ENCODE assay signal across 21 mouse cellular contexts in the genomic region with DNA sequence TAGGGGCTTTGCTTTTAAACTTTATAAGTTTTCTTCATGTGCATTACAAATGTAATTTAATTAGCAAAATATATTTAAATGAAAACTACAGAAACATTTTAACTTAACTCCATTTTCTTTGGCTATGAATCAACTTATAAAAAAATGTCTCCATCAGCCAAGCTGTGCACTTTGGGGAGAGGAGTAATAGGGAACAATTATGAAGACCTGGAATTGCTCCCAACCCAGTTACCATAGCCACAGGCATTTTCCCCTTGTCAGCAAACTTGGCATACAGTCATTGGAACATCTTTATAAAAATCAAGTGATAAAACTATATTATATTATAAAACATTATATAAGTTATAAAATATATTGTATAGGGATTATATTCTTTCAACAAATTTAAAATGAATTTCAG.
A peak's percentile ranks its signal among the peaks of the same experiment; 100 is the strongest.
DNase-seq lines count a peak whose midpoint lies in the region; ATAC-seq lines count a peak whose summit lies in the region.
"Had no signal": no experiment of that assay in that cellular context is flagged by ENCODE, and none has a peak within 500 bp of the region (broad histone marks: within the 10 kb centered on the region; RNA-seq: fewer than 3 reads in every experiment).

No protein-coding gene starts in this region.

- H3K9ac ChIP-seq in forebrain, embryonic 14.5 days (ENCODE audit: low read length) = no peak overlapping the region
- no peak overlapping the region for H3K9ac ChIP-seq in limb, embryonic 13.5 days
- H3K9ac ChIP-seq: embryonic facial prominence, embryonic 12.5 days; heart, embryonic 13.5 days; hindbrain, embryonic 15.5 days had no signal

- H3K27ac ChIP-seq in forebrain, embryonic 14.5 days (ENCODE audit: low read depth, low read length) = no peak overlapping the region
- no peak overlapping the region for H3K27ac ChIP-seq in forebrain, embryonic 10.5 days
- H3K27ac ChIP-seq in limb, embryonic 13.5 days = no peak overlapping the region
- H3K27ac ChIP-seq in limb, embryonic 10.5 days = no peak overlapping the region
- H3K27ac ChIP-seq: embryonic facial prominence, embryonic 12.5 days; gastrocnemius, adult 2 months; heart, embryonic 13.5 days; hindbrain, embryonic 15.5 days had no signal

- no peak overlapping the region for H3K4me3 ChIP-seq in forebrain, embryonic 14.5 days (ENCODE audit: low read depth, low read length)
- H3K4me3 ChIP-seq in forebrain, embryonic 10.5 days = no peak overlapping the region
- no peak overlapping the region for H3K4me3 ChIP-seq in limb, embryonic 13.5 days
- no peak overlapping the region for H3K4me3 ChIP-seq in limb, embryonic 10.5 days
- H3K4me3 ChIP-seq: embryonic facial prominence, embryonic 12.5 days; gastrocnemius, adult 2 months; heart, embryonic 13.5 days; hindbrain, embryonic 15.5 days had no signal

- no peaks in the 10 kb centered on the region for H3K4me1 ChIP-seq in forebrain, embryonic 14.5 days (ENCODE audit: control insufficient read depth, insufficient read depth, low read length)
- H3K4me1 ChIP-seq in forebrain, embryonic 10.5 days = no peaks in the 10 kb centered on the region
- peaks cover 5% of the 10 kb centered on the region; the same call in 1 of the 2 replicates for H3K4me1 ChIP-seq in limb, embryonic 13.5 days
- no peaks in the 10 kb centered on the region for H3K4me1 ChIP-seq in limb, embryonic 10.5 days
- H3K4me1 ChIP-seq: embryonic facial prominence, embryonic 12.5 days; heart, embryonic 13.5 days; hindbrain, embryonic 15.5 days had no signal

- H3K4me2 ChIP-seq in forebrain, embryonic 14.5 days (ENCODE audit: low read length) = no peak overlapping the region
- no peak overlapping the region for H3K4me2 ChIP-seq in limb, embryonic 13.5 days (replicated peaks)
- H3K4me2 ChIP-seq: embryonic facial prominence, embryonic 12.5 days; heart, embryonic 13.5 days; hindbrain, embryonic 15.5 days had no signal

- no peaks in the 10 kb centered on the region for H3K27me3 ChIP-seq in forebrain, embryonic 14.5 days (replicated peaks; ENCODE audit: control insufficient read depth, insufficient read depth, low read length)
- no peaks in the 10 kb centered on the region for H3K27me3 ChIP-seq in forebrain, embryonic 10.5 days (ENCODE audit: poor library complexity, severe bottlenecking)
- H3K27me3 ChIP-seq in limb, embryonic 13.5 days = no peaks in the 10 kb centered on the region
- no peaks in the 10 kb centered on the region for H3K27me3 ChIP-seq in limb, embryonic 10.5 days (ENCODE audit: low read depth, poor library complexity, severe bottlenecking)
- H3K27me3 ChIP-seq: embryonic facial prominence, embryonic 12.5 days; heart, embryonic 13.5 days; hindbrain, embryonic 15.5 days had no signal

- DNase-seq in forebrain, embryonic 14.5 days (ENCODE audit: low spot score) = peak; percentile 33
- DNase-seq in forebrain, embryonic 10.5 days (ENCODE audit: extremely low spot score, low spot score) = no peak
- DNase-seq in limb, embryonic 10.5 days (ENCODE audit: low spot score) = no peak
- DNase-seq in layer of hippocampus, adult 9-11 months = peak; percentile 44
- no peak for DNase-seq in B cell, adult 2 months
- DNase-seq: adrenal gland, adult 2 months; adrenal gland, postnatal 25 days; cerebellum, adult 11 months; cerebellum, adult 8-10 months; cerebellum, postnatal 14 days; embryo, embryonic 11 days; gastrocnemius, adult 2 months; gastrocnemius, postnatal 36 days; heart, adult 11 months; heart, postnatal 36 days had no signal

- ATAC-seq in forebrain, embryonic 14.5 days = no peak
- peak; percentile 84; the same call in 1 of the 2 replicates for ATAC-seq in limb, embryonic 13.5 days (ENCODE audit: low FRiP score, low read depth)
- ATAC-seq in erythroid progenitor cell, adult 5-6 weeks (replicated peaks; ENCODE audit: low FRiP score, poor library complexity, severe bottlenecking) = no peak
- ATAC-seq: forebrain, embryonic 16.5 days had no signal

- H3K9me3 ChIP-seq in forebrain, embryonic 14.5 days (replicated peaks; ENCODE audit: control insufficient read depth, low read length) = no peaks in the 10 kb centered on the region
- H3K9me3 ChIP-seq in forebrain, embryonic 10.5 days = no peaks in the 10 kb centered on the region
- H3K9me3 ChIP-seq in limb, embryonic 13.5 days = no peaks in the 10 kb centered on the region
- no peaks in the 10 kb centered on the region for H3K9me3 ChIP-seq in limb, embryonic 10.5 days (replicated peaks)
- H3K9me3 ChIP-seq: embryonic facial prominence, embryonic 12.5 days; heart, embryonic 13.5 days; hindbrain, embryonic 15.5 days had no signal

- no peaks in the 10 kb centered on the region for H3K36me3 ChIP-seq in forebrain, embryonic 14.5 days (ENCODE audit: control insufficient read depth, insufficient read depth, low read length)
- H3K36me3 ChIP-seq in forebrain, embryonic 10.5 days (replicated peaks) = no peaks in the 10 kb centered on the region
- H3K36me3 ChIP-seq in limb, embryonic 13.5 days = no peaks in the 10 kb centered on the region
- H3K36me3 ChIP-seq in limb, embryonic 10.5 days = no peaks in the 10 kb centered on the region
- H3K36me3 ChIP-seq: embryonic facial prominence, embryonic 12.5 days; heart, embryonic 13.5 days; hindbrain, embryonic 15.5 days had no signal

Comparison
In these comparisons a context has a peak if more than half of its experiments do, and no peak if none do; other contexts are left out.
1. DNase-seq: peak in forebrain, embryonic 14.5 days (single experiment) and layer of hippocampus, adult 9-11 months (single experiment); none in forebrain, embryonic 10.5 days (single experiment), limb, embryonic 10.5 days (single experiment) and B cell, adult 2 months (0 of 2).